ENCODE assay signal across 9 mouse cellular contexts in the genomic region with DNA sequence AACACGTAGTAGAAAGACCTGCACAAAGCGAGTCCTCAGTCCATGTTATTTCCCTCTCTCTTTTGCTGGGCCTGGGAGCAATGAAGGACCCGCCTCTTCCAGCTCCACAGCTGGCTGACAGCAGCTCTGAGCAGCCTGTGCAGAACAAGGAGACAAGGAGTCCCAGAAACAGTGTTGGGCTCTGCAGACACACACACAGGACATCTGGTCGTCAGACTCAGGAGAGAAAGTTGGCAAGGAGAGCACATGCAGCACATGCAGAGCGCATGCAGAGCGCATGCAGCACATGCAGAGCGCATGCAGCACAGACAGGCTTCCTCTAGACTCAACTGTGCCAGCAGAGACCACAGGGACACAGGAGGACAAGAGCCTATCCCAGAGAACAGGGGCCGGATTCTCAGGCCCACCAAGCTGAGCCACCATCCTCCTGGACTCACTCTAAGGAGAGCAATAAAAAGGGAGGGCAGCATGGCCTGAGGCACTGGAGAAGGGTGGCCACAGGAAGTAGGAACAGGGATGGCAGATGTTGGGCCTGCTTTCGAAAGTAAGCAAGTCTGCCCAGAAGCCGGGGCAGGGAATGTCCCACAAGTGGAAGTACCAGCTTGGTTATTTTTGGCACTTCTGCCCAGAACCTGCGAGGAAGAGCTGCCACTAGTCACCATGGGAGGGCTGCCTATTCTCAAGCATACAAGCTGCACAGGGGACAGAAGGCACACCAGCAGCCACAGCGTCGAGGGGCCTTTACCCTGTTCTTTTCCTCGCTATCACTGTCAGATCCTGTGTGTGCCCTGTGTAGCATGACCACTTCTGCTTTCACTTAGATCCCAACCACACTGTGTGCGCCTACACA. TPM values are rescaled to one million over a fixed set of nuclear protein-coding genes. Genes with fewer than 3 reads are reported as not detected.
DNase-seq lines count a peak whose midpoint lies in the region; ATAC-seq and TF ChIP-seq lines count a peak whose summit lies in the region.
"Had no signal": no experiment of that assay in that cellular context is flagged by ENCODE, and none has a peak within 500 bp of the region (broad histone marks: within the 10 kb centered on the region; RNA-seq: fewer than 3 reads in every experiment).

No protein-coding gene starts in this region.

- H3K27me3 ChIP-seq in neural tube, embryonic 15.5 days (replicated peaks), result no peaks in the 10 kb centered on the region

- TF ChIP-seq POLR2A in bone marrow, adult 2 months (IDR thresholded peaks at IDR 0.05; ENCODE audit: borderline replicate concordance, control insufficient read depth, low read depth, low read length), result no peak

- DNase-seq in layer of hippocampus, adult 11-12 months (ENCODE audit: low spot score), result peak; percentile 41
- no peak for DNase-seq in layer of hippocampus, postnatal 36 days
- DNase-seq in heart, adult 18-20 months, result peak; percentile 67 to 83
- peak; percentile 33 for DNase-seq in kidney, postnatal 14 days
- DNase-seq in ovary, postnatal 36 days (ENCODE audit: low spot score), result no peak
- DNase-seq in frontal cortex, postnatal 14 days (ENCODE audit: low spot score in 2 of 2), result no peak

- TF ChIP-seq CTCF in bone marrow, adult 2 months (IDR thresholded peaks at IDR 0.05; ENCODE audit: control insufficient read depth, insufficient read depth, low read length), result no peak

- no peak overlapping the region for H3K4me3 ChIP-seq in bone marrow, adult 2 months (replicated peaks; ENCODE audit: control insufficient read depth, low read depth, low read length)
- no peak overlapping the region for H3K4me3 ChIP-seq in neural tube, embryonic 15.5 days (replicated peaks)

- H3K9ac ChIP-seq in neural tube, embryonic 15.5 days (replicated peaks), result no peak overlapping the region
- H3K9ac ChIP-seq: liver, embryonic 14.5 days had no signal

- H3K27ac ChIP-seq in bone marrow, adult 2 months (ENCODE audit: control insufficient read depth, insufficient read depth, low read depth, low read length, poor library complexity), result peak overlapping the region; percentile 39
- peak overlapping the region; percentile 67 for H3K27ac ChIP-seq in neural tube, embryonic 15.5 days (replicated peaks)
- H3K27ac ChIP-seq: liver, embryonic 14.5 days had no signal

- H3K4me1 ChIP-seq in bone marrow, adult 2 months (ENCODE audit: control insufficient read depth, insufficient read depth, low read length), result peaks cover 10% of the 10 kb centered on the region
- H3K4me1 ChIP-seq in neural tube, embryonic 15.5 days, result peaks cover 74% of the 10 kb centered on the region

- ATAC-seq in neural tube, embryonic 15.5 days (ENCODE audit: low FRiP score), result no peak

- H3K36me3 ChIP-seq in neural tube, embryonic 15.5 days, result no peaks in the 10 kb centered on the region

- no peaks in the 10 kb centered on the region for H3K9me3 ChIP-seq in neural tube, embryonic 15.5 days (replicated peaks)

- no peak overlapping the region for H3K4me2 ChIP-seq in neural tube, embryonic 15.5 days

- 35% methylated on average over 15 of the region's 15 CpGs for WGBS in bone marrow, adult 2 months
- WGBS in neural tube, embryonic 15.5 days, result 63% methylated on average over 15 of the region's 15 CpGs

RNA-seq across cellular contexts. Expression of a gene that starts 30.7 kb away (rescaled TPM):
- total RNA-seq in layer of hippocampus, postnatal 36 days (2021), result 10 to 100 TPM; 21.0 to 24.1 TPM
- 12.5 and 20.0 TPM in 2 replicates for polyA plus RNA-seq in bone marrow, adult 2 months (2011; ENCODE audit: insufficient read depth, insufficient read length, low replicate concordance, missing spikeins)
- total RNA-seq in heart, adult 18-20 months (2021), result 10 to 100 TPM; 10.5 to 13.3 TPM
- polyA plus RNA-seq in neural tube, embryonic 15.5 days (2015; fragmentation: Nextera tagmentation; extraction: Ambion mirVana), result 4.0 and 5.4 TPM in 2 replicates

RNA-seq across cellular contexts. Expression of a gene that starts 39.7 kb away (rescaled TPM):
- total RNA-seq in layer of hippocampus, postnatal 36 days (2021), result 1 to 10 TPM; 2.3 to 2.8 TPM
- polyA plus RNA-seq in bone marrow, adult 2 months (2011; ENCODE audit: insufficient read depth, insufficient read length, low replicate concordance, missing spikeins), result 1.8 and 2.8 TPM in 2 replicates
- total RNA-seq in heart, adult 18-20 months (2021), result under 1 TPM in 1 of 2 experiments, not detected in 1; 0.22 TPM
- polyA plus RNA-seq in neural tube, embryonic 15.5 days (2015; fragmentation: Nextera tagmentation; extraction: Ambion mirVana), result 3.2 and 3.8 TPM in 2 replicates

Comparison
In these comparisons a context has a peak if more than half of its experiments do, and no peak if none do; other contexts are left out.
1. DNase-seq: peak in layer of hippocampus, adult 11-12 months (single experiment), heart, adult 18-20 months (2 of 2) and kidney, postnatal 14 days (single experiment); none in layer of hippocampus, postnatal 36 days (0 of 2), ovary, postnatal 36 days (single experiment) and frontal cortex, postnatal 14 days (0 of 2).